Mouse (Mus musculus) gastrocnemius, adult 2 months (tissue): ENCODE results near the gene Rasef. TPM values are rescaled to one million over a fixed set of nuclear protein-coding genes. Genes with fewer than 3 reads are reported as not detected.

Source experiments
- DNase-seq: peaks from one replicate; pipeline ENCODE4 v3.0.0; 2022
- H3K27ac ChIP-seq: fragments of 200-600 bp; 2 replicates; pipeline ENCODE4 v1.8.1; 2022; ENCODE audit warnings: mild to moderate bottlenecking
- H3K4me3 ChIP-seq: fragments of 200-600 bp; 2 replicates; pipeline ENCODE4 v1.8.1; 2022; ENCODE audit warnings: mild to moderate bottlenecking, moderate library complexity
- CTCF ChIP-seq: fragments of 200-600 bp; IDR thresholded peaks from 2 replicates; pipeline ENCODE4 v1.8.1; 2022; ENCODE audit warnings: antibody characterized with exemption, mild to moderate bottlenecking, moderate library complexity
- intact Hi-C: fragments of 180-260 bp; cut with DNase I; formaldehyde crosslinking; loops from one replicate; pipeline ENCODE4 v1.15.1; 2025
- long read RNA-seq, 2 experiments: library from polyadenylated mRNA; stranded (forward); transcript quantifications; one replicate each; pipeline ENCODE4 v2.0.0; 2021
- total RNA-seq, 2 experiments: library from RNA; stranded (reverse); gene quantifications; 2 replicates each; pipeline ENCODE4 v1.2.3; 2021

The Rasef gene
- total RNA-seq: not detected
- long read RNA-seq, experiment 1: 0 reads
- long read RNA-seq, experiment 2: 0 reads

- peak; percentile 24 for DNase-seq
- H3K27ac ChIP-seq: no peak within 1 kb of the TSS
- intact Hi-C loops: no loop called here
- peak within 1 kb of the TSS; percentile 62 for H3K4me3 ChIP-seq
- no peak for TF ChIP-seq CTCF
These were observed at the start of gene Rasef for GRCm38 (mm10) chr4:73790260-73791185. Rasef (minus strand) TSS chr4:73790994.

- Histone ChIP-seq H3K4me3 (no peak overlapping the region), H3K27ac (no peak overlapping the region)
- TF ChIP-seq CTCF: no peak
- intact Hi-C loops: no loop called here
- DNase-seq: no peak
These were observed 35.8 kb upstream of the Rasef start for GRCm38 (mm10) chr4:73826587-73826986.

GRCm38 (mm10) chr4:73791186-73791540, 369 bp upstream of the Rasef start:
- no peak overlapping the region for H3K27ac ChIP-seq
- DNase-seq: no peak
- TF ChIP-seq CTCF: no peak
- peak overlapping the region; percentile 62 for H3K4me3 ChIP-seq
- intact Hi-C loops: no loop called here

DNA sequence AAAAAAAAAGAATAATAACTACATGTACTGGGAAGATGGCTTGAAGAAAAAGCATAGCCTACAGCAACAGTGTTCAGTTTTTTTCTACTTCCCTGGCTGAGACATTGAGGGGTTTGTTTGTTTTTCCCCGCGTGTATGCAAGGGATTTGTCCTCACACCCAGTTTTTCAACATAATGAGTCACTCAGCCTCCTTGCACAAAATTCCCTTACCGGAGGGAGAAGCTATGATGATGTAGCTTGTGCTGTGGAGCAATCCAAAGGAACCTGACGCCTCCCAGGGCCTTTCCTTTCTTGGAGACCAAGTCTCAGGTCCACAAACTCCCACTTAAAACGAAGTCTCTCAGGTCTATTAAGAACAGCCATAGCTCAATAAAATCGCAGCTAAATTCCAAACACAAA, 1.3 kb downstream of the Rasef start:
- Histone ChIP-seq H3K27ac (no peak overlapping the region), H3K4me3 (no peak overlapping the region)
- intact Hi-C loops: no loop called here
- DNase-seq: no peak
- no peak for TF ChIP-seq CTCF

GRCm38 (mm10) chr4:73788076-73788730, 2.6 kb downstream of the Rasef start:
- Histone ChIP-seq H3K27ac (no peak overlapping the region), H3K4me3 (no peak overlapping the region)
- no peak for DNase-seq
- intact Hi-C loops: no loop called here
- no peak for TF ChIP-seq CTCF

- Histone ChIP-seq H3K27ac (no peak overlapping the region), H3K4me3 (no peak overlapping the region)
- no peak for DNase-seq
- TF ChIP-seq CTCF: no peak
- intact Hi-C loops: no loop called here
These were observed 6.6 kb downstream of the Rasef start for GRCm38 (mm10) chr4:73784147-73784546.

DNA sequence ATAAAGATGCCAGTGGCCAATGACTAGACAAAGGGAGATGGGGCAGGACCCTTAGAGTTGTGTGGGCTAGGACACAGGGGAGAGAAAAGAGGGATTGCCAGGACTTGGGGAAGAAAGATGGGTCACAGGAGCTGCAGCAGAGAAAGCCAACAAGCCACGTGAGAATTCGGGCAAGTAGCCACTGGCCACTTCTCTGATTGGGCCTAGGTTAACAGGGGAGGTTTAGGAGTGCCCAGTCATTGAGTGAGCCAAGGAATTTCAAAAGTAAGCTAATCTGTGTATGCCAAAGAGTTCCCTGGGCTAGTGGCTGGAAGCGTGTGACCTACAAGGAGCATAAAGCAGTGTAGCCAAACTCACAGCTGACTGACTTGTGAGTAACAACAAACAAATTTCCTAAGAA, 9.7 kb downstream of the Rasef start:
- intact Hi-C loops: no loop called here
- TF ChIP-seq CTCF: no peak
- DNase-seq: no peak
- H3K4me3 ChIP-seq: no peak overlapping the region
- H3K27ac ChIP-seq: no peak overlapping the region

DNA sequence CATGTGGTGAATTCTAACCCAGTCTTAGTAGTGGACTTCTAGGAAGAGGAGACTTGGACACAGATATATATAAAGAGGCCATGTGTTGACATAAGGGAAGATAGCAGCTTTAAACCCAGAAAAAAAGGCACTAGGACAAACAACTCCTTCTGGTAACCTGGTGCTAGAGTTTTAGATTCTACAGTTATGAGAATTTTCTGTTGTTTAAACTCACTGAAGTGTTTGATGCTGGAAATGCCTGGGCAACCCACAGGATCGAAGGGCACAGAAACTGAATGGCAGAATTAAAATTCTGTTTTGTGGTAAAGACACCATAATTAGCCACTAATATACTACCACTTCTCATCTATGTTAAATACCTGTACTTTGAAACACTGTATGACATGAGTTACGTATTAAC, 15.5 kb downstream of the Rasef start:
- no peak for DNase-seq
- Histone ChIP-seq H3K4me3 (no peak overlapping the region), H3K27ac (no peak overlapping the region)
- intact Hi-C loops: no loop called here
- no peak for TF ChIP-seq CTCF

GRCm38 (mm10) chr4:73773831-73774810, 16.7 kb downstream of the Rasef start:
- Histone ChIP-seq H3K4me3 (no peak overlapping the region), H3K27ac (no peak overlapping the region)
- intact Hi-C loops: no loop called here
- TF ChIP-seq CTCF: no peak
- no peak for DNase-seq

DNA sequence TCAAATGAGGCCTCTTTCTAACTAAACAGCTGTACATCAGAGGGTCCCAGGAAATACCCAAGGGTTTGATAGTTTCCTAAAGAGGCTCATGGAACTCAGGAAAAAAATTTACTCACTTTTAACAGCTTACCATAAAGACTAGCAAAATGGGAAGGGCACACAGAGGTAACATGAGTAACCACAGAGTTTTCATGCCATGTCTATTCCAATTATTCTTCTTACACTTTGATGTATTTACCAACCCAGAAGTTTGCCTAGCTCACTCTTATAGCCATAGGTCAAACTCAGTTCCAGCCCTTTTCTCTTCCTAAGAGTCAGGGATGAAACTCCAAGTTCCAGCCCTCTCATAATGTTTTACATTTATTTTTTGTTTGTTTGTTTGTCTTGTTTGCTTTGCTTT, 18.8 kb downstream of the Rasef start:
- no peak overlapping the region for H3K4me3 ChIP-seq
- no peak for DNase-seq
- intact Hi-C loops: no loop called here
- H3K27ac ChIP-seq: no peak overlapping the region
- no peak for TF ChIP-seq CTCF

DNA sequence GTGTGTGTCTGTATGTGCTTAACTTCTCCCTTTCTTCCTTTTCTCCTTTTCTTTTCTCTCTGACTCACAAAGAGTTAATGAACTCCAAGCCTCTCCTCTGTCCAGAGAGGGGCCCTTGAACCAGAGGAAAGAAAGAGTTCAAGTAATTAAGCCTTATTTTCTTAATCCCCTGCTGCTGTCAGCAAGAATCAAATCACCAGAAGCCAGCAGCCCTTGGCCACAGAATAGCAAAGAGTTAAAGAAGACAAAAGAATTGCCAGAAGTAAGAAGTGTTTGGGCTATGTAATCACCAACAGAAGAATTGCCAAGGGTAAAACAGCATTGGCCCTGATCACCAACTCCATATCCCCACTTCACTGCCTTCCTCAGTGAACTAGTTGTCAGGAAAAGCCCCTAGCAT, 20.2 kb downstream of the Rasef start:
- no peak for TF ChIP-seq CTCF
- H3K27ac ChIP-seq: no peak overlapping the region
- H3K4me3 ChIP-seq: no peak overlapping the region
- no peak for DNase-seq
- intact Hi-C loops: no loop called here

- H3K4me3 ChIP-seq: no peak overlapping the region
- DNase-seq: no peak
- H3K27ac ChIP-seq: no peak overlapping the region
- intact Hi-C loops: no loop called here
- no peak for TF ChIP-seq CTCF
These were observed 22.6 kb downstream of the Rasef start for GRCm38 (mm10) chr4:73768156-73768555.
